Mouse (Mus musculus) neural tube, embryonic 14.5 days (tissue): Measurements from ENCODE around the gene Fam204a. TPM values are rescaled to one million over a fixed set of nuclear protein-coding genes. Genes with fewer than 3 reads are reported as not detected.

Source experiments
- ATAC-seq: fragments of 200-750 bp; cut with Nextera tagmentation; 2 replicates; pipeline ENCODE4 v1.8.0; 2017; ENCODE audit warnings: low read depth, mild to moderate bottlenecking, moderate TSS enrichment, moderate library complexity
- H3K27ac ChIP-seq: fragments of 300-500 bp; sonication (generic); 2 replicates; pipeline ENCODE4 v1.5.1; 2014; ENCODE audit warnings: low read depth, mild to moderate bottlenecking, control low read depth, low read length, moderate library complexity, mixed read lengths
- H3K27me3 ChIP-seq: fragments of 300-500 bp; sonication (generic); 2 replicates; pipeline ENCODE4 v1.6.1; 2014; ENCODE audit warnings: low read length; ENCODE audit not compliant: control insufficient read depth, insufficient read depth
- H3K36me3 ChIP-seq: fragments of 300-500 bp; sonication (generic); 2 replicates; pipeline ENCODE4 v1.6.1; 2014; ENCODE audit warnings: low read length, mixed read lengths; ENCODE audit not compliant: control insufficient read depth, insufficient read depth
- H3K4me1 ChIP-seq: fragments of 300-500 bp; sonication (generic); 2 replicates; pipeline ENCODE4 v1.6.1; 2014; ENCODE audit warnings: low read length; ENCODE audit not compliant: control insufficient read depth, insufficient read depth
- H3K4me2 ChIP-seq: fragments of 300-500 bp; sonication (generic); 2 replicates; pipeline ENCODE4 v1.6.1; 2014; ENCODE audit warnings: mild to moderate bottlenecking, low read depth, low read length, control low read depth
- H3K4me3 ChIP-seq: fragments of 300-500 bp; sonication (generic); 2 replicates; pipeline ENCODE4 v1.5.1; 2014; ENCODE audit warnings: low read depth, low read length, control low read depth, mixed read lengths
- H3K9ac ChIP-seq: fragments of 300-500 bp; sonication (generic); replicated peaks from 2 replicates; pipeline ENCODE4 v1.6.1; 2014; ENCODE audit warnings: low read depth, mild to moderate bottlenecking, control low read depth, low read length, mixed read lengths
- H3K9me3 ChIP-seq: fragments of 300-500 bp; sonication (generic); 2 replicates; pipeline ENCODE4 v1.6.1; 2016; ENCODE audit warnings: low read length; ENCODE audit not compliant: control insufficient read depth
- WGBS: fragments of 180-500 bp; shearing (Covaris S2); extraction: QIAGEN DNeasy Blood & Tissue Kit; methylation state at CpG from one replicate; pipeline ENCODE4 v1.1.7; 2014; 5-methylcytosine and 5-hydroxymethylcytosine counted together
- polyA plus RNA-seq: library from polyadenylated mRNA; unstranded; fragments of >200 nt; fragmentation: Nextera tagmentation; extraction: Ambion mirVana; gene quantifications from 2 replicates; pipeline ENCODE4 v1.2.1, GENCODE M21; 2014

Fam204a gene
- polyA plus RNA-seq, 1 experiment from 2014 or later, result 76.0 TPM

- Histone ChIP-seq H3K36me3 (no peaks in the 10 kb centered on the region), H3K9me3 (no peaks in the 10 kb centered on the region), H3K9ac (no peak overlapping the region), H3K27ac (no peak overlapping the region), H3K4me3 (peak overlapping the region; percentile 93), H3K4me1 (peaks cover 10% of the 10 kb centered on the region), H3K27me3 (no peaks in the 10 kb centered on the region), H3K4me2 (peak overlapping the region; percentile 35)
- 55% methylated on average over 8 of the region's 8 CpGs for WGBS
- peak; percentile 35; the same call in 1 of the 2 replicates for ATAC-seq
Measured at GRCm38 (mm10) chr19:60226845-60227235, 339 bp upstream of the Fam204a start.

GRCm38 (mm10) chr19:60219395-60219794 is 7.1 kb downstream of the Fam204a start:
- 89% methylated on average over 7 of the region's 7 CpGs for WGBS
- H3K27ac ChIP-seq, result no peak overlapping the region
- no peaks in the 10 kb centered on the region for H3K9me3 ChIP-seq
- no peaks in the 10 kb centered on the region for H3K36me3 ChIP-seq
- no peaks in the 10 kb centered on the region for H3K27me3 ChIP-seq
- H3K4me2 ChIP-seq, result no peak overlapping the region
- ATAC-seq, result no peak
- H3K4me1 ChIP-seq, result no peaks in the 10 kb centered on the region
- H3K9ac ChIP-seq, result no peak overlapping the region
- H3K4me3 ChIP-seq, result no peak overlapping the region

- WGBS, result 82% methylated on average over 2 of the region's 2 CpGs
- no peaks in the 10 kb centered on the region for H3K9me3 ChIP-seq
- no peaks in the 10 kb centered on the region for H3K27me3 ChIP-seq
- H3K4me3 ChIP-seq, result no peak overlapping the region
- no peak overlapping the region for H3K4me2 ChIP-seq
- no peak for ATAC-seq
- H3K9ac ChIP-seq, result no peak overlapping the region
- no peaks in the 10 kb centered on the region for H3K36me3 ChIP-seq
- no peaks in the 10 kb centered on the region for H3K4me1 ChIP-seq
- no peak overlapping the region for H3K27ac ChIP-seq
Measured at GRCm38 (mm10) chr19:60217985-60218384, 8.5 kb downstream of the Fam204a start.

GRCm38 (mm10) chr19:60208173-60208572 is 18.3 kb downstream of the Fam204a start:
- Histone ChIP-seq H3K9ac (no peak overlapping the region), H3K36me3 (no peaks in the 10 kb centered on the region), H3K4me1 (peaks cover 3% of the 10 kb centered on the region; the same call in 1 of the 2 replicates), H3K4me2 (no peak overlapping the region), H3K9me3 (no peaks in the 10 kb centered on the region), H3K4me3 (no peak overlapping the region), H3K27ac (no peak overlapping the region), H3K27me3 (no peaks in the 10 kb centered on the region)
- no peak for ATAC-seq

GRCm38 (mm10) chr19:60204176-60204575 is 22.3 kb downstream of the Fam204a start:
- H3K4me3 ChIP-seq, result no peak overlapping the region
- peaks cover 6% of the 10 kb centered on the region; the same call in 1 of the 2 replicates for H3K4me1 ChIP-seq
- no peak overlapping the region for H3K9ac ChIP-seq
- no peak overlapping the region for H3K27ac ChIP-seq
- H3K36me3 ChIP-seq, result no peaks in the 10 kb centered on the region
- no peaks in the 10 kb centered on the region for H3K27me3 ChIP-seq
- H3K9me3 ChIP-seq, result no peaks in the 10 kb centered on the region
- H3K4me2 ChIP-seq, result no peak overlapping the region
- WGBS, result 24% methylated on average over 7 of the region's 7 CpGs
- ATAC-seq, result no peak

- peaks cover 2% of the 10 kb centered on the region; the same call in 1 of the 2 replicates for H3K4me1 ChIP-seq
- no peak overlapping the region for H3K4me3 ChIP-seq
- H3K9ac ChIP-seq, result no peak overlapping the region
- H3K36me3 ChIP-seq, result no peaks in the 10 kb centered on the region
- no peak overlapping the region for H3K4me2 ChIP-seq
- no peaks in the 10 kb centered on the region for H3K9me3 ChIP-seq
- ATAC-seq, result no peak
- WGBS, result 31% methylated on average over 2 of the region's 2 CpGs
- no peak overlapping the region for H3K27ac ChIP-seq
- no peaks in the 10 kb centered on the region for H3K27me3 ChIP-seq
Measured at GRCm38 (mm10) chr19:60200294-60200693, 26.2 kb downstream of the Fam204a start.

GRCm38 (mm10) chr19:60199152-60199551 is 27.3 kb downstream of the Fam204a start:
- H3K4me2 ChIP-seq, result no peak overlapping the region
- no peak overlapping the region for H3K27ac ChIP-seq
- no peaks in the 10 kb centered on the region for H3K27me3 ChIP-seq
- H3K4me1 ChIP-seq, result peaks cover 2% of the 10 kb centered on the region; the same call in 1 of the 2 replicates
- no peak overlapping the region for H3K4me3 ChIP-seq
- H3K9ac ChIP-seq, result no peak overlapping the region
- H3K9me3 ChIP-seq, result no peaks in the 10 kb centered on the region
- H3K36me3 ChIP-seq, result no peaks in the 10 kb centered on the region
- ATAC-seq, result no peak

GRCm38 (mm10) chr19:60192790-60193189 is 33.7 kb downstream of the Fam204a start:
- Histone ChIP-seq H3K36me3 (no peaks in the 10 kb centered on the region), H3K27me3 (no peaks in the 10 kb centered on the region), H3K4me3 (no peak overlapping the region), H3K9me3 (no peaks in the 10 kb centered on the region), H3K9ac (no peak overlapping the region), H3K27ac (no peak overlapping the region), H3K4me2 (no peak overlapping the region), H3K4me1 (no peaks in the 10 kb centered on the region)
- no peak for ATAC-seq
- WGBS, result 96% methylated on average over 4 of the region's 4 CpGs

GRCm38 (mm10) chr19:60189206-60189605 is 37.3 kb downstream of the Fam204a start:
- Histone ChIP-seq H3K27me3 (no peaks in the 10 kb centered on the region), H3K36me3 (no peaks in the 10 kb centered on the region), H3K27ac (no peak overlapping the region), H3K4me2 (no peak overlapping the region), H3K9ac (no peak overlapping the region), H3K9me3 (no peaks in the 10 kb centered on the region), H3K4me1 (no peaks in the 10 kb centered on the region), H3K4me3 (no peak overlapping the region)
- 21% methylated on average over 2 of the region's 2 CpGs for WGBS
- ATAC-seq, result no peak

- no peak overlapping the region for H3K27ac ChIP-seq
- 97% methylated on average over 1 of the region's 1 CpGs for WGBS
- no peaks in the 10 kb centered on the region for H3K9me3 ChIP-seq
- no peak overlapping the region for H3K4me2 ChIP-seq
- ATAC-seq, result no peak
- H3K9ac ChIP-seq, result no peak overlapping the region
- H3K4me3 ChIP-seq, result no peak overlapping the region
- no peaks in the 10 kb centered on the region for H3K4me1 ChIP-seq
- no peaks in the 10 kb centered on the region for H3K27me3 ChIP-seq
- no peaks in the 10 kb centered on the region for H3K36me3 ChIP-seq
Measured at GRCm38 (mm10) chr19:60182901-60183300, 43.6 kb downstream of the Fam204a start.
